In the genomic region with DNA sequence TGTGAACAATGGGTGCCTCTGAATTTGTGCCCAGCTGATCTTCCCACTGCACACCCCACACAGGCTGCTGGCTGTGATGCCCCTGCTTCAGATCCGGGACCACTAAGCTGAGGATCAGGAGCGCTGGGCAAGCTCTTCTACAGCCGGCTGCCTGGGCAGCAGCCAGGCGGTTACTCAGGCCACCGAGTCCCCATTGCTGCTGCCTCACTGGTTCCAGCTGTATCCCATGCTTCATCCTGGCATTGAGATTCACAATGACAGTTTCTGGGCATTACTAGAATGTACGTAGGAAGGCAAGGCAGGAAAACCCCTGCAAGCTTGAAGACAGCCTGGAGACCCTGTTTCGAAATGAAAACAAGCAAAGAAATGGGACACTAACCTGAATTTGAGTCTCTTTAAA, we compare ENCODE assay signal across 8 mouse cellular contexts.
DNase-seq lines count a peak whose midpoint lies in the region; ATAC-seq lines count a peak whose summit lies in the region.

No protein-coding gene starts in this region.

- WGBS in forebrain, embryonic 10.5 days: 58% methylated on average over 7 of the region's 7 CpGs
- WGBS in intestine, embryonic 14.5 days: 64% methylated on average over 7 of the region's 7 CpGs
- WGBS in stomach, embryonic 15.5 days: 57% methylated on average over 7 of the region's 7 CpGs

- H3K4me1 ChIP-seq in forebrain, embryonic 10.5 days: peaks cover 27% of the 10 kb centered on the region
- H3K4me1 ChIP-seq in intestine, embryonic 14.5 days (replicated peaks; ENCODE audit: control insufficient read depth, insufficient read depth, low read length): peaks cover 12% of the 10 kb centered on the region
- H3K4me1 ChIP-seq in stomach, embryonic 15.5 days: peaks cover 14% of the 10 kb centered on the region

- no peaks in the 10 kb centered on the region for H3K27me3 ChIP-seq in forebrain, embryonic 10.5 days (ENCODE audit: poor library complexity, severe bottlenecking)
- H3K27me3 ChIP-seq in intestine, embryonic 14.5 days (replicated peaks; ENCODE audit: control insufficient read depth, insufficient read depth, low read length): no peaks in the 10 kb centered on the region
- no peaks in the 10 kb centered on the region for H3K27me3 ChIP-seq in stomach, embryonic 15.5 days (replicated peaks)

- peak overlapping the region; percentile 65 for H3K4me2 ChIP-seq in intestine, embryonic 14.5 days (ENCODE audit: low read length)
- H3K4me2 ChIP-seq in stomach, embryonic 15.5 days: peak overlapping the region; percentile 58

- peak overlapping the region; percentile 91 for H3K27ac ChIP-seq in forebrain, embryonic 10.5 days
- H3K27ac ChIP-seq in intestine, embryonic 14.5 days (ENCODE audit: low read depth): peak overlapping the region; percentile 64; the same call in 1 of the 2 replicates
- H3K27ac ChIP-seq in stomach, embryonic 15.5 days: no peak overlapping the region

- peak overlapping the region; percentile 63 for H3K9ac ChIP-seq in intestine, embryonic 14.5 days (ENCODE audit: low read length)
- no peak overlapping the region for H3K9ac ChIP-seq in stomach, embryonic 15.5 days

- peak overlapping the region; percentile 52 for H3K4me3 ChIP-seq in forebrain, embryonic 10.5 days
- H3K4me3 ChIP-seq in intestine, embryonic 14.5 days (ENCODE audit: low read depth, low read length): peak overlapping the region; percentile 34
- no peak overlapping the region for H3K4me3 ChIP-seq in stomach, embryonic 15.5 days (replicated peaks)

- H3K9me3 ChIP-seq in forebrain, embryonic 10.5 days: peaks cover 5% of the 10 kb centered on the region; the same call in 1 of the 2 replicates
- H3K9me3 ChIP-seq in intestine, embryonic 14.5 days (ENCODE audit: control insufficient read depth, low read length): no peaks in the 10 kb centered on the region
- no peaks in the 10 kb centered on the region for H3K9me3 ChIP-seq in stomach, embryonic 15.5 days

- ATAC-seq in intestine, embryonic 14.5 days (replicated peaks; ENCODE audit: low FRiP score, low TSS enrichment, low read depth): no peak
- no peak; the same call in 1 of the 2 replicates for ATAC-seq in stomach, embryonic 15.5 days (ENCODE audit: insufficient read depth, low FRiP score, low read depth)

- DNase-seq in layer of hippocampus, adult 11-12 months (ENCODE audit: low spot score): peak; percentile 30
- no peak for DNase-seq in layer of hippocampus, adult 9-10 months (ENCODE audit: low spot score)
- peak; percentile 37 for DNase-seq in forebrain, embryonic 10.5 days (ENCODE audit: extremely low spot score, low spot score)
- peak; percentile 62 for DNase-seq in intestine, embryonic 14.5 days (ENCODE audit: low spot score)
- peak; percentile 65 for DNase-seq in lung, postnatal 10 days
- no peak for DNase-seq in testis, postnatal 10 days (ENCODE audit: low spot score)
- DNase-seq in gastrocnemius, adult 18-20 months (ENCODE audit: low spot score): no peak

- no peaks in the 10 kb centered on the region for H3K36me3 ChIP-seq in forebrain, embryonic 10.5 days (replicated peaks)
- no peaks in the 10 kb centered on the region for H3K36me3 ChIP-seq in intestine, embryonic 14.5 days (ENCODE audit: control insufficient read depth, insufficient read depth, low read length)
- no peaks in the 10 kb centered on the region for H3K36me3 ChIP-seq in stomach, embryonic 15.5 days

Comparison
In these comparisons a context has a peak if more than half of its experiments do, and no peak if none do; other contexts are left out.
1. DNase-seq: peak in layer of hippocampus, adult 11-12 months (single experiment), forebrain, embryonic 10.5 days (single experiment), intestine, embryonic 14.5 days (single experiment) and lung, postnatal 10 days (single experiment); none in layer of hippocampus, adult 9-10 months (single experiment), testis, postnatal 10 days (single experiment) and gastrocnemius, adult 18-20 months (single experiment).